Mouse (Mus musculus) skeletal muscle tissue, adult 2 months (tissue): ENCODE results near the gene Vav3.

ENCODE experiments used
- DNase-seq: peaks from one replicate; pipeline ENCODE4 v3.0.0-alpha.2; 2012; ENCODE audit warnings: low read depth, low spot score

The Vav3 gene

DNA sequence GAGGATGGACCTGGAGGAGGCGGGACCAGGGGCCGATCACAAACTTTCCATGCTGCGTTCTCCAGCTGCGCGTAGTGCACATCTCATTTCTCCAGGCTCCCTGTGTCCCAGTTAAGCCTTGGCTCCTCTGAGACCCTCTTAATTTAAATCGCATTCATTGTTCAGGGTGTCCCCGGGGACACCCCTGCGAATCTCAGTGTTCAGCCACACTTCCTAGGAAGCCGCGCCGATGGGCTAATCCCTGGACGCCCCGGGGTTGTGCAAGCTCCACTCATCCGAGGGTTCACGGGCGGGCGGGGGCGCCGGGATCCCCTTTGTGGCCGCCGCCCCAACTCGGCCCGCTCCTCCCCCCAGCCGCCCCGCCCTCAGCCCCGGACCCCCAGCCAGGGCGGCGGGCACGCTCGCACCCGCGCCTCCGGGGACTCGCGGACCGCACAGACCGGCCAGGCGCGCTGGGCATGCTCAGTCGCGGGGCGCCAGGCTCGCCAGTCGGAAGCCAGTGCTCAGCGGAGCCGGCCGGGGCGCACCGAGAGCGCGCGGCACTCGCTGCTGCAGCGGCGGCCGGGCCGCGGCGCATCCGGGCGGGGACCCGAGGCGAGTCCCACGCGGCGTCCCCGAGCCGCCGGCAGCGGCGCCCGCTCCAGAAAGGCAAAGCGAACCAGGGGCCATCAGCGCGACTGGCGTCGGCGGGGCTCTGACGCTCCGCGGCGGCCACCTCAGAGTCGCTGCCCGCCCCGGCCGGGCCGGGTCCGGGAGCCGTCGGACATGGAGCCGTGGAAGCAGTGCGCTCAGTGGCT is at the start of gene Vav3:
Vav3 (plus strand) TSS at position 380 of the 797 bp plus-strand sequence.
- DNase-seq, result no peak

DNA sequence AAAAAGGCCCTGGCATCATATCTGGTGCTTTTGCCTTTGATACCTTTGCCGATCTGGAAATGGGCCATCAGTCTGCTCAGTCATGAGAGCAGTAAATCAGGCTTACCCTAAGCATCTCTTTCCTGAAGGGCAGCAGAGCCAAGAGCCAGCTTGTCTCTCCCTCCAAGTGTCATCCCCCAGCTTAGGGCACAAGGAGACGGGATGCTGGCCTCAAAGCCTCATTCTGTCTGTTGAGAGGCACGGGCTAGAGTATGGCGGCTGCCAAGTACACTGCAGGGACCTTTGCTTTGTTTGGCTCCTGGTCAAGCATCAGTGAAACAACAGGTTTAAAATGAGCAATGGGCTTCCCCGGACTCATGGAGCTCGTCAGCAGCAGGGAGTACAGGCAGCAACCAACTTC is 41.6 kb upstream of the Vav3 start:
- no peak for DNase-seq

DNA sequence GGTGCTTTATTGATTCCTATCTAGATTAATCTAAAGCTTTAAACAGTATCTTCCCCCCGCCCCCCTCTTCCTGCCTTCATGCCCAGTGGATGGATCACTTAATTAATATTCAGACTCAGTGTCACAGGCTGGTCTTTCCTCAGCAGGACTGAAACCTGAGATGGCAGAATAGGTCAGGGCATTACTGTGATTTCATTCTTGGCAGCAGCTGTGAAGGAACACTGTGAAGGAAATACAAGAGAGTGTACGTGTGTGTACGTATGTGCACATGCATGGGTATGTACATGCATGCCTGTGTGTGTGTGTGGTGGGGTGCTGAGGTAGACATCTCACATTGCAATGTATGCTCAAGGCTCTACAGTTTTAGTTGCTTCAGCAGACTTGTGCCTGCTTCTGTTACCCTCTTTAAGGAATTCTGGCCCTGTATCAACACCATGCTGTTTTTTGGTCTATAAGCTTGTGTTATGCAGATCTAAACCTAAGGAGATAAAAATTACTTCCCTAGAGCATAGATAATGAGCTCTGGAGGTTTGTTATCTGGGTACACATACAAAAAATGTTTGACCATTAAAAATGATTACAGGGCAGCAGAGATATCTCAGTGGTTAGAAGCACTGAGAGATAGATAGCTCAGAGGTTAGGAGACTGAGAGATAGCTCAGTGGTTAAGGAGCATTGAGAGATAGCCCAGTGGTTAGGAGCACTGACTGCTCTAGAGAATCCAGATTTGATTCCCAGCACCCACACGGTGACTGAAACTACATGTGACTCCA is 41.0 kb upstream of the Vav3 start:
- no peak for DNase-seq

DNA sequence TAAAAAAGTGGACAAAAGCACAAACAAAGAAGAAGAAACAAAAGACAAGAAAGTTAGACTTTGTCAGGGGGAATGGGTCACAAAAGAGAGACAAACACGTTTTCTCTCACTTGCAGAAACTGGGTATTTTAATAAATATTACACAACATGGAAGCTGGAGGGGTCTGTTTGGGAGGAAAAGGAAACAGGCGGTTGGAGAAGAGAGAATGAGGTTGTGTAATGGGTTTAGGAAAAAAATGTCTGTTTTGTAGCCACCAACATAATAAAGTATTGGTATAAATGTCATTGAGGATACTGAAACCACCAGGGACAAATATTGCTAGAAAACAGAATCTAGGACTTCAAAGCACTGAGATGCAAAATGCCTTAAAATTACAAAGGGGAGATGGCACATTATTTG is 38.4 kb upstream of the Vav3 start:
- no peak for DNase-seq

DNA sequence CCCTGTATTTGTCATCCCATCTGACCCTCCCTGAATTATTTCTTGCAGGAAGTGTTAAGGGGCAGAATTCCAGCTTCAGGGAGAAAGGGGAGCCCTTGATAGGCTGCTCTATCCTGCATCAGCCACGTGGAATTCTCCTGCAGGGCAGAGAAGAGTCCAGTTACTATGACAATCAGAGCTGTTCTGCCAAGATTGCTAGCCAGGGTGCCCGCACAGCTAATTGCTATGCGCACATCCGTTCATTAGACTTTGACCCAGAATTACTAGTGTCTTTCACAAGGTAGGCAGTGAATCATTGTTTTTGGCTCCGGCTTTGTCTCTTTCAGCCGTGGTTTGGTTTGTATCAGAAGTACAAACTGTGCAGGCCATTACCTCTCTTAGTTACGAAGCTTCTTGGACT is 33.0 kb upstream of the Vav3 start:
- peak; percentile 14 for DNase-seq

DNA sequence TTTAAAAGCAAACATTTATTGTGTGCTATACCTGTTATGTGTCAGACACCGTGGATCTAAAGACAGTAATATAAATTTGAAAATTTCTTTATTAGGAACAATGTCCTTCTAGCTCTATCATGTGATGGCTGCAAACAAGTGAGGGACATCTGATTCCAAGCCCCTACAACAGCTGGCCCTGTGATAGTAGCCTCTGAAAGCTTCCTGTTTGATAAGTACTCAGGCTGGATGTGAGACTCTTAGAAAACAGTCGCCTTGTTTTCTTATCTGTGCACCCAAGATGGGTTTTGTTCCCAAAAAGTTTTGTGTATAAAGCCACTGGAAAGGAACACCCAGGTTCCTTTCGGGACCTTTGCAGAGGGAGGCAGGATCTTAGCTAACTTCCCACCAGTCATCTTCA is 32.0 kb upstream of the Vav3 start:
- no peak for DNase-seq

DNA sequence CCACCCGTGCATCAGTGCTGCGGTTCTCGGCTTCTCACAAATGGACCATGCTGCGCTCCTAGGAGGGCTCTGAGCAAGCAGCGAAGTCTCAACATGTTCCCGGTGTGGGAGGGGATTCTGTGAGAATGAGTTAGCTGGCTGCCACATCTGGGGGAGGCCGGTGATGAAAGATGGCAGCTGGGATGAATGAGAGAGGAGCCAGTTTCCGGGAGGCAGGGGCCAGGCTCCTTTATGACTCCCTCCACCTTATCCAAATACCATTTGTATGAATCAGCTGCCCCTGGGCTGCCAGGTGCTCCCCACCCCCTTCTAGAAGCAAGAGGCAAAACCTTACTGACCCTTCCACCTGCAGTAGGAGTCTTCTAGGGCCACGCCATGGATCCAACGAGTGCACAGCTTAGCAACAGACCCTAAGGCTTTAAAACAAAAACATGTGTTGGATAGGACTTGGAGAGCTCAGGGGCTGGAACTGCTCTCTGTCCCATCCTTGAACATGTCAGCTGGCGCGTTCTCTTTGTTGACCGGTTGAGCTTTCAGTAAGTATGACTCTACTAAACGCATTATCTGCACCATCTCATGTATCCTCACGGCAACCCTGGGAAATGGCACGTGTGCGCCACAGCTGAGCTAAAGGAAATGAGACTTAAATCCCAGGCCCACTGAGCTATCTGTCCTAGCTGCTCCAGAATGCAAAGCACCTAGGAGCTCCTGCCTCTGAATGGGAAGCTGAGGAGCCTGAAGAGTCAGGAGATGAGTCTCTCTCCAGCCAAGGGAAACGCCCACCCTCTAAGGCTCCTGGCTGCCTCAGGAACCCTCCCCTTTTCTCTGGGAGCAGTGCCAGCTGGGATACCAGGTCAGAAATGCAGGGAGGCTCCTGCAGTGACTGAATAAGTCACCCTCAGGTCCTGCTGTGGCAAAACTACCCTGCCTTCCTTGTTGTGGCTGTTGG is 30.9 kb upstream of the Vav3 start:
- DNase-seq, result peak; percentile 38

DNA sequence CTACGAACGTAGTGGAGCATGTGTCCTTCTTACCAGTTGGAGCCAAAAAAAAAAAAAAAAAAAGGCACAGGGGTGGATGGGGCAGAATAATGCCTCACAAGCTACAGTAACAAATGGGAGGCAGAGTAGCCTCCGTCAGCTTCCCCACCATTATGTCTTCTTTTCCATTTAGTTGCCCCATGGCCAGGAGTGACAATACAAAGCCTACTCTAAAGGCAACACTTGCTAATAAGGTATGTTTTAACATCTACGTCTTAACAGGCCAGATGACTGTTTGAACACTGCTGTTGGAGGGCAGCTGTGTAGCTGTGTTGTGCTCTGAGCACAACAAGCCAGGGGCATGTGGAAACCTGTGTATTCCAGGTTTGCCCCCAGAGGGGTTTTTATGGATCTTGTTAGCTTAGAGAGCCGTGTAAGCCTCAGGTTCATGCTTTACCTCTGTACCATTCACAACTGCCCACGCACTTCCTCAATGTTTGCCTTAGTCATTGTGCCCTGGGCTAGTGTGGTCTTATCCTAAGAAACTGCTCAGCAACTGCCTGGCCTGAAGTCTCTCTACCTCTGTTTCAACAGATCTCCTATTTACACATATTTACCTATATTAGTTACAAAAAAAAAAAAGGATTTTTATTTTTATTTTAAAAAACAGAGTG is 29.2 kb upstream of the Vav3 start:
- DNase-seq, result no peak

DNA sequence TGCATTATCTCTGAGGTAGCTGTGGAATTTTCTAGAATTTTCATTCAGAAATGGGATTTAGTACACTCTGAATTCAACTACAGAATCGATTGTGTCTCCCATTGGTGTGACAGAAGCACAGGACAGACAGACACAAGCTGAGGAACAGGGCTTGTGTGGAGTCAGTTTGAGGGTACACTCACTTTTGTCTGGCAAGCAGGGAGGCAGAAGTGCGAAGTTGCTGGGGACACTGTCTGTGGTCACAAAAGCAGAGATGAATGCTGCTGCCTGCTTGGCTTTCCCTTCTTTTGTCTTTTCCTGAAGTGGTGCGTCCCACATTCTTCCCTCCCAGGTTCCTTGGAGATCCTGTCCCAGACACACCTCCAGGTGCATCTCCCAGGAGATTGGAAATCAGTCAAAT is 28.6 kb upstream of the Vav3 start:
- no peak for DNase-seq

DNA sequence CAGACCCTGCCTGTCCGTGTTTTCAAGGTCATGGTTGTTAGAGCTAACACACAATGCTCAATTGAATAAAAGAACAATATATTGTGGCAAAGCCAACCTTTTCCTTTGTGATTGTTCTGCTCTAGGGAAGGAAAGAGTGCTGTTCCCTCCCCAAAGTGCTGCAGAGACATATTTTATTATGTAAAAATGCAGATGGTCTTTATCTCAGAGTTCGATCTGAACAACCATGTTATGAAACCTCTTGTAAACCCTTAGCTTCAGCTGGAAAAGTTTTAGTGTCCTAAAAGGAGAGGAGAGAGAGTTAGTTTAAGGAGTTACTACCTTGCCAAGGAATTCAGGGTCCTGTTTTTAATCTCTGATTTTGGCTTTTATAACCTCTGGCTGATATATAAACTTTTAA is 27.0 kb upstream of the Vav3 start:
- DNase-seq, result no peak

DNA sequence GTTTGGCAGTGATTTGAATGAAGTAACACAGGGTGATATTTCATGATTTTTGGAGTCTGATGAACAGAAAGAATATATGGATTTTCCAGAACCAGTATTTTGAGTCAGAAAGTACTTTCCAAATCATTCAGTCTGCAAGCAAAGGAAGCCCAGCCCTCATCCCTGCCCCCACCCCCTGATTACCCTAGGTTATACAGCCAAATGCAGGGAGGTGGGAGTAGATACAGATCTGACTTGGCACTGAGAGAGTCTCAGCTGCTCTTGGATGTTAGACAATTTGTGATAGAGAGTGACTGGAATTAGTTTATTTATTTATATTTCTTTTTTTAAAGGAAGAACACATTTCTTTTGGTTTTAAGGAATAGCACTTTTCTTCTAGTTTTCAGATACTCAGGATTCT is 18.2 kb upstream of the Vav3 start:
- DNase-seq, result no peak

DNA sequence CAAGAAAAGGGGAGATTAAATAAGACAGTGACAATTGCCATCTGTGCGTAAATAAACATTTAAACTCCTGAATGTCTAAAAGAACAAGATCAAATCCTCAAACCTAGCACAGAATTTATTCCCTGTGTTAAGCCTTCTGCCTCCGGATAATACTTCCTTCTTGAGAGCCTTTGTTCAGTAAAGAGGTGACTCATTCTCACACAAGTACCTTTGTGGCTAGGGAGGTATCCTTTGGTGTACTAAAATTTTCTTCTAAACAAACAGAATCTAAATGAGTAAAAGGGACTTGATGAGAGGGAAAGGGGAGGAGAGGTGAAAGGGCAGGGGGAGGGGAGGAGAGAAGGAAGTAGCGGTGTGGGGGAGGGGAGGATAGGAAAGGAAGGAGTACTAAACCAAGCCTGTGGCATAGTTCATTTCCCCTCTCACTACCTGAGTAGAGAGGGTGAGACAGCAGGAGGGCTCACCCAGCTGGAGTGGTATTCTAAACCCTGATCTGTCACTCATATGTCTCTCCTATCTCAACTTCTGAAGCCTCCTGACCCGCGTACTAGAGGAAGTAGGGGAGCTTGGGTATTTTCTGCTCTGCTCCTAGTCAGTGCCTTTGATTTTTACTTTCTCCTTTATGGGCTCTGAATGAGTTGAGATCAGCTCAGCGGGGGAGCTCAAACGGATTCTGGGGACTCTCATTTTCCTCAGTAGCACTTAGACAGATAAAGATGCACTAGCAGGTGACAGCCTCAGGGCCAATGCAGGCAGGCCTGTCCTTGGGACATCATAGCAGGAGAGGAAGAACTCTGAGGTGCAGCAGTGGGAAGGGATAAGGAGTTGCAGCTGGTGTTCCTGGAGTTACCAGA is 16.8 kb upstream of the Vav3 start:
- no peak for DNase-seq

DNA sequence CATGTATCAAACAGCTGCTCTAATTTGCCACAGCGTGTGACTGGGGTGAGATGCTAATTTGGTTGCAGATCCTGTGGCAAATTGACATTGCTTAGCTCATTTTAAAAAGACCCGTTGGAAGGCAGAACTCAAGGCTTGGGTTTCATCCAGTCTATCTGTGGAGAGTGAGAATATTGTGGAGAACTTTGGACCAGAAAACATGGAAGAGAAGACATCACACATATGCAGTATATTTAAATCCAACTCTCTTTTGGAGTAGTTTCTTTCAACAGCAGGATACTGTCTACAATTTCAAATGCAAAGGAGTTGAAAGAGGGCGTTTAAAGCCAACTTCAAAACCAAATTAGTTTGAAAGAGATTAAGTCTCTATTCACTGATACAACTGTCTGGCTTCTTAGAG is 13.3 kb upstream of the Vav3 start:
- no peak for DNase-seq

DNA sequence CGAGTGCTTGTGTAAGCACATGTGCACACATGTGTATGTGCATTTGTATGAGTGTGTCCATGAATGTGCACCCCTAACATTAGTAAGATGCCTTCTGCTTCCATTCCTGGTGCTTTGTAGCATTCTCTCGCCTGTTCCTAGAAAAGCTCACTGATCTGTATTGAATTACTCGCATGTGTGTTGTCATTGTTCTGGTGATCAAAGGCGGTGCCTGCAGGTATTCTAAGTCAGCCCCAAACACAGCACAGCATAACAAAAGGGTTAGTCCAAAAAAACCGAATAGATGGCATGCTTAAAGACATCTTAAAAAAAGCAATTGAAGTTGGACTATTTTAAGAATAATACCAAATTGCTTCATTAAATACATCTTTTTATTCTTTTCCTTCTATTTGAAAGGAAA is 7.7 kb upstream of the Vav3 start:
- no peak for DNase-seq

DNA sequence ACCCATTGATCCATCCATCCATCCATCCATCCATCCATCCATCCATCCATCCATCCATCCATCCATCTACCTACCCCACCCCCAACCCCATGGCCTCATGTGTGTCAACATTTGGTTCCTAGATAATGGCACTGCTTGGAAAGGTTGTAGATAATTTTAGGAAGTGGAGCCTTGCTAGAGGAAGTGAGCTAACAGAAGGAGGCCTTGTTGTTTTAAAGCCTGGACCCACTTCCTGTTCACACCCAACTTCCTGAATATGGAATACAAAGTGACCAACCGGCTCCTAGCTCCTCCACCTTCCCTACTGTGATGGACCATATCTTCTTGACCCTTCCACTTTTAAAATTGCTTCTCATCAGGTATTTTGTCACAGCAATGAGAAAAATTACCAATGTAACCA is 5.0 kb upstream of the Vav3 start:
- DNase-seq, result no peak

DNA sequence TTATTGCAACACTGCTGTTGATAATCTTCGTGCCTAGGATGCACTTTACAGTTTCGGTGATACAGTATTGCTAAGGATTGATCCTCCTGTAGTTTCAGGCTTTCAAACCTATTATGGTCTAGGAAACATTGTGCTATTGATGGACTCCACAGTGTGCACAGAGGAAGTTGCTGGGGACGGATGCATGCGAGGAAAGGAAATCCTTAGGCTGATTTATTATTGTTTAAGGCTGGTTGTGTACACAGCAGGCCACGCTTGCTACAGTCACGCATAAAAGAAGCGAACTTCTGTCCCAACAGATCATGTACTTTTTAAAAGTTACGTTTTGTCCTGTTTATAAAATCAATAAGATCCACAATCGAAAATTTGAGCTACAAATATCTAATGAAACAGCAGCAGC is 1.2 kb upstream of the Vav3 start:
- no peak for DNase-seq

DNA sequence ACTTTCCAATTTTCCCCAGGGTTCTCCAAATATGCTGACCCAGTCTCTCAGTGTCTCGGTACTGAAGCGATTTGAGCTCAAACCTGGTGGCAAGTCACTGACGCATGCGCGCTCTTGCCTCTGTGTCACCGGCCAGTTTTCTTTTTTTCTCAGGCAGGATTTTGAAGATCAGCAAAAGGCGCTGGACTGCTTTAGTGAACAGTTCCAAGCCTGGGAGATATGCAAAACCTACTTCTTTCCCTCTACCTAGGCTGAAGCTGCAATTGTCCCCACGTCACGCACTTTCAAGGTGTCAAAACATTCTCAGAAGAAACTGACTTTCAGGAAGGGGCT is 546 bp upstream of the Vav3 start:
- peak; percentile 59 for DNase-seq

DNA sequence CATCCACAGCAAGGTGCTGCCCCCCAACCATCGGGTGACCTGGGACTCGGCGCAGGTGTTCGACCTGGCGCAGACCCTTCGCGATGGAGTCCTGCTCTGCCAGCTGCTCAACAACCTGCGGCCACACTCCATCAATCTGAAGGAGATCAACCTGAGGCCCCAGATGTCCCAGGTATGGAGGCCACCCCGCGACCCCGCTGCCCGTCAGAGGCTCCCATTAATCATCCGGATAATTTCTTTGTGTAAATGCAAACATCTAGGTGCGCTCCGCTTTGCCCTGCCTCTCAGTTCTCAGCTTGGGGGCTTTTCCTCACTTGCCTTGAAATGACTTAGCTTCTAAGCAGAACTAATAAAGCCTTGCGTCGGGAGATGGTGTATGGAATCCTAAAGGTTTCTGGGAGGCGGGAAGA is 623 bp downstream of the Vav3 start:
- DNase-seq, result no peak

DNA sequence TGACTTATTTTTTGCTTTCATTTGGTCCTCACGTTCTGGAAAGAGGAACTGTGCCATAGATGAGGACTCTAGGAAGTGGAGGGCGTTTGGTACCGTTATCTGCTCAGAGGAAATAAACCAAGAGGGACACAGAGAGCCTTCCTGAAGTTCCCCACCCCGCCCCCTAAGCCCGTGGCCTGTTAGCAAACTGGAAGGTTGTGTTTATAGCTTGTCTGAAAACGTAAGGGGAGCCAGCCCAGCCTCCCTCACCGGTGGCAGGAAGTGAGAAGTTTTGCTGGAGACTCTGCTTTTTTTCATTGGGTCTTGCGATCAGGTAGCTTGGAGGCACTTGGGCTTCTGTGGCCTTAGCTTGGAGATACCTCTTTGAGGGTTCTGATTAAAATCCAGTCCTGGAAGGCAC is 1.2 kb downstream of the Vav3 start:
- DNase-seq, result peak; percentile 14

DNA sequence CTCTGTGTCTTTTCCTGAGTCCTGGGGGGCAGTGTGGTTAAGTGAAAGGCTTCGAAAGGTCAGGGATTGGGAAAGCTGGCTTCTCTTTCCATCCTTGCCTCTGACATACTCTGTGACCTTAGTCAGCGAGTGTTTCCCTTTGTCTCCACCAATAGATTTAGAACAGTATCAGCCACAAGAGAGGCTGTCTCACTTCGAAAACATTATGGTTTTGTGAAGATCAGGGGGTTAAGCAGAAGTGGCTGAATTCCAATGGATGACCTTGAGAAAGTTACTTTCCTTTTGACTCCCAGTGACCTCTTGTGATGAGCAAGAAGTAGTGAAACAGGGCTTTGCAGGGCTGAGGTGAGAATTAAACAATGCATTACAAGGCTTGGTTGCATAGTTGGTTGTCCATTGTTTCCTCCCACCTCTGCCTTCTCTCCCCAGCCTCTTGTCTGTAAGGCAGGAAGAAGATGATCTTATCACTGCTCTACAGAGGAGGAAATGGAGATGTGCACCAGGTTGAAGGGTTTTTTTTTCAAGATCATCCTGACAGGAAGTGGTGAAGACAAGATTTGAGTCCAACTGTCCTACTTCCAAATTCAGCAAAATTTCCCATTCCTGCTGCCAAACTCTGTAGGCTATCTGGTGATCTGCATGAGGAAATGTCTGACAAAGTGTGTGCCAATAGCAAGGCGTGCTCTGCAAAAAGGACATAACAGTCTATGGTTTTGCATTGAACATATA is 11.7 kb downstream of the Vav3 start:
- DNase-seq, result peak; percentile 11
